Mouse (Mus musculus) gastrocnemius, postnatal 14 days (tissue): Measurements from ENCODE around the gene Cers2. TPM values are rescaled to one million over a fixed set of nuclear protein-coding genes. Genes with fewer than 3 reads are reported as not detected.

Experiments used
- DNase-seq: peaks from one replicate; pipeline ENCODE4 v3.0.0; 2021; ENCODE audit warnings: mixed read lengths
- intact Hi-C: fragments of 180-260 bp; cut with DNase I; formaldehyde crosslinking; loops from one replicate; pipeline ENCODE4 v1.15.1; 2025; ENCODE audit warnings: low total_unique reads
- total RNA-seq, 2 experiments: library from RNA; stranded (reverse); gene quantifications; 2 replicates each; pipeline ENCODE4 v1.2.3; 2021

Cers2 gene
- total RNA-seq, 2 experiments from 2014 or later = 27.8 to 33.2 TPM

DNA sequence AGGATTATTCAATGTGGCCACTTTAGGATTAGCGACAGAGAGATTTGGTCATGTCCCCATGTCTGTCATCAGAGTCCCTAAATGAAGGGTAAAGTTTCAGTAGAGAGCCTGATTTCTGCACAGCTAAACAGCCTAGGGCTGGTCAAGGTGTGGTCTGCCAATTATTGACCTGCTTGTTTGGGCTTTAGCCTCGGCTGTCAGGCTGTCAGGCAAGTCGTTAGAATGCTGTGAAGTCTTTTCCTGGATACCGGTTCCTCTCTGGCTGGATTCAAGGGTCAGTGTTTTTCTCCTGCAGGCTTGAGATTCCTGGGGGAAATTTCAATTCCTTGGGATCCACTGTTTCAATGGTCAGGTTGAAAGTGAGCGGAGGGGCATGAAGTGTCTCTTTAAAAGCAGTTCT lies 28.6 kb upstream of the Cers2 start:
- no peak for DNase-seq
- intact Hi-C loops = no loop called here

GRCm38 (mm10) chr3:95286510-95286909 lies 28.1 kb upstream of the Cers2 start:
- DNase-seq = no peak
- intact Hi-C loops = no loop called here

GRCm38 (mm10) chr3:95287541-95287940 lies 27.1 kb upstream of the Cers2 start:
- intact Hi-C loops = no loop called here
- no peak for DNase-seq

DNA sequence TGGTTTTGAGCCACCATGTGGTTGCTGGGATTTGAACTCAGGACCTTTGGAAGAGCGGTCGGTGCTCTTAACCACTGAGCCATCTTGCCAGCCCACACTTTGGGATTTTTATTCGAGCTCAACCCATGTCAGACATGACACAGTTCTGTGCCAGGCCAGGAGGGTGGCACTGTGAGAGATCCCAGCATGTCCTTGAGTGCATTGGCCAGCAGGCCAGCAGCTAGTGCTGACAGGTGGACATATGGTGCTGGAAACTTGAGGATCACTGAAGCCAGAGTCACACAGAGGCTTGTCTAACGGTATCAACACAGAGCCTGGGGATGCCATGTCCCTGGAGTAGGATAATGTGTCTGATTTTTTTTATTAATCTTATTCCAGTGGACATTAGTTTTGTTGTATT lies 25.2 kb upstream of the Cers2 start:
- intact Hi-C loops = no loop called here
- no peak for DNase-seq

- intact Hi-C loops = no loop called here
- no peak for DNase-seq
These were observed 24.4 kb upstream of the Cers2 start for GRCm38 (mm10) chr3:95290156-95290555.

DNA sequence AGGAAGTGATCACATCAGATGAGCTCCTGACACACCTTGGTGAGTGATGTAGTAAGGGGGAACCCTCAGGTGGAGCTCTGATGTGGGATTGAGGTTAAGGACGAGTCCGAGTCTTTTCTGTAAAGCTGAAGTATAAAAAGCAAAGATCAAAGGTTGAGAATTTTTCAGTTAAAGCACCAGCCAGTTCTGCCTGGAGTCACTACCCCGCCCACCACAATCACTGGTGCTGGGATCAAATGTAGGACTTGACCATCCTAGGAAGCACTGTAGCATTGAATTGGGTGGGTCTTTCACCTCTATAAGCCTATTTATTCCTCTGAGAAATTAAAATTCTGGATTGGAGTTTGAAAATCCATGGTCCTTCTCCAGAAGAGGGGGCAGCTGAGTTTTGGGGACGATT lies 23.6 kb upstream of the Cers2 start:
- no peak for DNase-seq
- intact Hi-C loops = no loop called here

DNA sequence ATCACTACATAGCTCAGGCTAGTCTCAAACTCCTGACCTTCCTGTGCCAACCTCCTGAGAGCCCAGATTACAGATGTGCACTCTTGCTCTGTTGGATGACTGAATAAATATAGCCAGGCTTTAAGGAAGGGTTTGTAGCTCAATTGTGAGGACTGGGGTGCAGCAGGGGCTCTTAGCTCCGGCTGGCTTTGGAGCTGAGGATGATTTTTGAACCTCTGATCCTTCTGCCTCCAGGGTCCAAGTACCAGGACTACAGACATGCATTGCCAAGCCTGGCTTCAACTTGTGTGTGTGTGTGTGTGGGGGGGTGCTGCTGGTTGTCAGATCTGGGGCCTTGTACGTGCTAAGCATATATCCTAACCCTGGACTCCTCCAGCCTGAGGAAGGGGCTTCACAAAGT lies 21.7 kb upstream of the Cers2 start:
- intact Hi-C loops = no loop called here
- no peak for DNase-seq

DNA sequence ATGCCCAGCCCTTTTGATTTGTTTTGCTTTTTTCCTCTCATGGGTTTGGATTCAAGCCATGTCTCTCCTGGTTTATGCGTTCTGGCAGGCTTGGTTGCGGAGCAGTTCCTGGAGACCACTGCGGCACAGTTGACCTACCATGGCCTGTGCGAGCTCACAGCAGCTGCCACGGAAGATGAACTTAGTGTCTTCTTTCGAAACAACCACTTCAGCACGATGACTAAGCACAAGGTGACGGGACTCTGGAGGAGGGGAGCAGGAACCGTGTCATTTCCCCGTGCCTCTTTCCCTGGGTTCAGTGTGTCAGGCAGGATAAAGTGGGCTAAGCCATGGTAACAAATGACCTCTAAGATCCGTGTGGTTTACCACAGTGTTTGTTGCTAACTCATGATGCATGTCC lies 21.1 kb upstream of the Cers2 start:
- DNase-seq = no peak
- intact Hi-C loops = no loop called here

GRCm38 (mm10) chr3:95294316-95294715 lies 20.3 kb upstream of the Cers2 start:
- intact Hi-C loops = no loop called here
- no peak for DNase-seq

DNA sequence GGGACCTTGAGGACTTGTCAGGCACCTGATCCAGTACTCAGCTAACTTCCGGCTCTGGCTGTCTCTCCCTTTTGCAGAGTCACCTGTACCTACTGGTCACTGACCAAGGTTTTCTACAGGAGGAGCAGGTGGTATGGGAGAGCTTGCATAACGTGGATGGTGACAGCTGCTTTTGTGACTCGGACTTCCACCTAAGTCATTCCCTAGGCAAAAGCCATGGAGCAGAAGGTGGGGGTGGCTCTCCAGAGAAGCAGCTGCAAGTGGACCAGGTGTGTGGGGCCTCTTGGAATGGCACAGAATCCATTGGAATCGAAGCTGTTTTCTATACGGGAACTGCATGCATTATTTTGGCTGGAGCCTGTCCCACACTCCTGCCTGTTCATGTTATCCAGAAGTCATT lies 19.9 kb upstream of the Cers2 start:
- no peak for DNase-seq
- intact Hi-C loops = no loop called here

GRCm38 (mm10) chr3:95295321-95296102 lies 19.1 kb upstream of the Cers2 start:
- intact Hi-C loops = no loop called here
- DNase-seq = no peak

DNA sequence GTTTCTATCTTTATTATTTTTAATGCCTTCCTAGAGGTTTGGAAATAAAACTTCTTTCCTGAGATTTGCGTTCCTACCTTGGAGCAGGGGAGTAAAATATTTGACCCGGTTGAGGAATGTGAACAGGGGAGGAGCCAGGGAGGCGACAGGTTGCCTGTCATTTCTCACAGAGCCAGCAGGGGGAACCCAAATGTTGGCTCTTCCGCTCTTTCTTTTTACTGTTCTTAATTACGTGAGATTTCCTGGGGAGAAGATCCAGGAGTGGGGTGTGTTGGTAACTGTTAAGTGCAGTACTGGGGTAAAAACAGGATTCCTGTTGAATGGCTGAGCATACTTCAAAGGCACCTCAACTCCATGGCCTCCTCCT lies 18.5 kb upstream of the Cers2 start:
- intact Hi-C loops = no loop called here
- no peak for DNase-seq

GRCm38 (mm10) chr3:95298018-95298417 lies 16.6 kb upstream of the Cers2 start:
- intact Hi-C loops = no loop called here
- DNase-seq = no peak

DNA sequence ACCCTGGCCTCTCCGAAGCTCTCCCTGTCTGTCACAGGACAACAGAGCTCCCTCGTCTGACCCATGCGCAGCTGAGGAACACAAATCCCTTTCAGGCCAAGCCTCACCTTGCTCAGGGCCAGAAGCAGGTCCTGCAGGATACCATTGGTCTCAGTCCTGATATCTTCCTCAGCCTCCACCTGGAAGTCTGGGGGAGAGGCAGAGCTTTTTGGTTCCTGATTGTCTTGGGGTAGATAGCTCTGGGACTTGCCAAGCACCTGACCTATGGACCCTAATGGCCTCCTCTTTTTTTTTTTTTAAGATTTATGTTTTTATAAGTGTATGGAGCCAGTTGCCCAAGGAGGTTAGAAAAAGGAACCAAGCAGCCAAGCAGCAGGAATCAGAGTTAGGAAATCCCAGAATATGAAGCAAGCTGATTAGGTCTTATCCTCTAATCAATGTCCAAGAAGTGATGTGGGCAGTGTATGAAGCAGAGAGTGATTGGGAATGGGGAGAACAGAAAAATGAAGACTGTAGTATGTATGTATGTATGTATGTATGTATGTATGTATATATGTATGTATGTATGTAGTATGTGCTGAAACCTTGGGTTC lies 13.3 kb upstream of the Cers2 start:
- intact Hi-C loops = no loop called here

DNA sequence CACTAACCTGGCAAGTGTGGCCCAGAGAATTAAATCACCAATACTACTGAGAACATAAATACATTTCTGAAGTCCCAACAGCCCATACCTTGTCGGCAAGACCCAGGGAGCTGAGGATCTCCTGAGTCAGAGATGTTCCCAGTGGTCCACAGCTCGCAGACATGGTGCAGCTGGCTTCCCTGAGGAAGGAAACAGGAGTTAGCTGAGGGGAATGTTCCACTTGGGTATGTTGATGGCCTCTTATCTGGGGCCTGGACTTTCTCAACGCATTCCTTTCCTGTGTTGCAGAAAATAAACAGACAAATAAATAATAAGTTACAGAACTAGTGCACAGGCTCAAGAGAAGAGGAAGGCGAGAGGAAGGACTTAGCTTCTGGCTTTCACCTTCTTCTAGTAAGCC lies 8.3 kb upstream of the Cers2 start:
- intact Hi-C loops = no loop called here
- no peak for DNase-seq

More for the DNA sequence above, 13.3 kb upstream of the Cers2 start:
- DNase-seq = no peak

DNA sequence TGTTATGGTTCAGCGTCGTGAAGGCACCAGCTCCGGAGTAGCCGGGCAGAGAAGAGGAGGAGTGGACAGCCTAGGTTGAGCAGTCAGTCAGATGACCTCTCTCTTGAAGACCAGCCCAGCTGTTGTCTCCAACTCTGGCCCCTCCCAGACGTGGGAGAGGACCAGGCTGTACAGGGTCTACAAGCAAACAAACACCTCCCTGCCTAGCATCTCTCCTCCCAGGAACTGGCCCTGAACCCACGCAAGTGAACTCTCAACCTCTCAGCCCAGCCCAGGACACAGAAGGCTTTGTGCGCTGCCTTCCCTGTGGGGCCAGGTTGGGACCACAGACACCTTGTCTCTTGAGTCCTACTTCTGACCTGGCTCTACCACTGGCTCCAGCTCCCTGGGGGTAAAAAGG lies 7.5 kb upstream of the Cers2 start, which contains the start of gene Anxa9:
Anxa9 (minus strand) TSS at position 77 of the 400 bp plus-strand sequence.
- intact Hi-C loops = no loop called here

DNA sequence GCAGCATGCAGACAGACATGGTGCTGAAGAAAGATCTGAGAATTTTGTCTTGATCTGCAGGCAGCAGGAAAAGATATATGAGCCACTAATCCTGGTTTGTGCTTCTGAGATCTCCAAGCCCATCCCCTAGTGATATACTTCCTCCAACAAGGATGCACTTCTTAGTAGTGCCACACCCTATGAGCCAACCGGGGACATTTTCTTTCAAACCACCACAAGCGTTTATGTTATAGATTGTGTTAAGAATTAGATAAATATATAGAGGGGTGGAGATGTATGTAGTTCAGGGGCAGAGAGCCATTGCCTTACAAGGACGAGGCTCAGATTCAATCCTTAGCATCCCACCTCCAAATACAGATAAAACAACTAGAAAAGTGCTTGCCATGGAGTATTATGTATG lies 4.1 kb upstream of the Cers2 start:
- no peak for DNase-seq
- intact Hi-C loops = no loop called here

More for the DNA sequence above, 7.5 kb upstream of the Cers2 start, which contains the start of gene Anxa9:
- DNase-seq = no peak

DNA sequence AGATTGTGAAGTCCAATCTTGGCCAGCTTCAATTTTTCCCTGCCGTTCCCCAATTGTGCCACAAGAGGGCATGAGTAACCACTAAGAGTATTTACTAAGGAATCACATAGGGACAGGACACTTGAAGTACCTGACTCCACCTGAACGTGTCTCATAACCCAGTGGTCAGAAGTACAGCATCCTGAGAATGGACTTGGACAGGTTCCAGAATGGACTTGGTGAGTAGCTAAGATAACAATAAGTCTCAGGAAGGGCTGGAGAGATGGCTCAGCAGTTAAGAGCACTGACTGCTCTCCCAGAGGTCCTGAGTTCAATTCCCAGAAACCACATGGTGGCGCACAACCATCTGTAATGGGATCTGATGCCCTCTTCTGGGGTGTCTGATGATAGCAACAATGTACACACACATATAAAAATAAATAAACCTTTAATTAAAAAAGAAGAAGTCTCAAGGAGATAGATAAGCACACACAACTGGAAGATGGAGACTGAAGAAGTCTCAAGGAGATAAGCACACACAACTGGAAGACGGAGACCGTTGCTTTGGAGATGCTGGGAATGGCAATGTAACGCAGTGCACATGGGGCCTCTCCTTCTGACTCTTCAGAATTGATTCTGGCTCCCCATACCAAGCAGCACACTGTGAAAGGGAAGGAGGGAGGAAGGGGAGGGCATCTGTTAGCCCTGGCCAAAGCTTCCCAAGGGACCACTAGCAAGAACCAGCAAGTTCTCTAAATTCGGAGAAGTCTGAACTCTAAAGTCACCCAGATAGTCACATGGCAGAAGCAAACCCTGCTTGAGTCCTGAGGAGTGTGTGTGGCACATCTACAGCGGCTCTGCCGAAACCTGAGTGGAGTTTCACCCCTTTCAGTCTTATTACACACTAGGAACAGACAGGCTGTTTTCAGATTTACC lies 3.4 kb upstream of the Cers2 start:
- intact Hi-C loops = no loop called here
- peak; percentile 39 for DNase-seq

- peak; percentile 39 for DNase-seq
- intact Hi-C loops = no loop called here
These were observed 2.0 kb upstream of the Cers2 start for GRCm38 (mm10) chr3:95312623-95313022.

DNA sequence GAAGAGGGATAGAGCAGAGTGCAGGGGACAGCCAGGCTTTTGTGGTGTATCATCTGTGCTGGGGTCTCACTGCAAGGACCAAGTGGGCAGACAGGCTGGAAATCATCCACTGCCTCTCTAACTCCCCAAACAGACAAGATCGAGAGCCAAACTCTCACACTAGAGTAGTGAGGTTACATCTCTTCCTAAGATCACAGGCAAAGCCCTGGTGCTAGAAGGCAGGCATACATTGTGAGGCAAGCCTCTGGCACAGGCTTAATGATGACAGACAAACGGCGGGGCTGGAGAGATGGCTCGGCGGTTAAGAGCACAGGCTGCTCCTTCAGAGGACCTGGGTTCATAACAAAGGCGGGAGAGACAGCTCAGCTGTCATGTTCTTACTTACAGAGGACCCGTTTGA lies 1.1 kb upstream of the Cers2 start:
- DNase-seq = no peak
- intact Hi-C loops = no loop called here
